Mouse (Mus musculus) stomach, embryonic 15.5 days (tissue): Measurements from ENCODE around the gene Gprc5d. TPM values are rescaled to one million over a fixed set of nuclear protein-coding genes. Genes with fewer than 3 reads are reported as not detected.

Experiments used
- ATAC-seq: fragments of 200-750 bp; cut with Nextera tagmentation; 2 replicates; pipeline ENCODE4 v1.8.0; 2017; ENCODE audit warnings: low read depth, moderate number of reproducible peaks, moderate TSS enrichment; ENCODE audit not compliant: insufficient read depth, low FRiP score
- H3K27ac ChIP-seq: fragments of 300-500 bp; sonication (generic); 2 replicates; pipeline ENCODE4 v1.5.1; 2015; ENCODE audit warnings: mild to moderate bottlenecking, inconsistent platforms
- H3K27me3 ChIP-seq: fragments of 300-500 bp; sonication (generic); replicated peaks from 2 replicates; pipeline ENCODE4 v1.6.1; 2015; ENCODE audit warnings: inconsistent platforms
- H3K36me3 ChIP-seq: fragments of 300-500 bp; sonication (generic); 2 replicates; pipeline ENCODE4 v1.6.1; 2015; ENCODE audit warnings: inconsistent platforms
- H3K4me1 ChIP-seq: fragments of 300-500 bp; sonication (generic); 2 replicates; pipeline ENCODE4 v1.6.1; 2015; ENCODE audit warnings: inconsistent platforms
- H3K4me2 ChIP-seq: fragments of 300-500 bp; sonication (generic); 2 replicates; pipeline ENCODE4 v1.6.1; 2015; ENCODE audit warnings: mild to moderate bottlenecking, inconsistent platforms
- H3K4me3 ChIP-seq: fragments of 300-500 bp; sonication (generic); replicated peaks from 2 replicates; pipeline ENCODE4 v1.5.1; 2015; ENCODE audit warnings: inconsistent platforms
- H3K9ac ChIP-seq: fragments of 300-500 bp; sonication (generic); 2 replicates; pipeline ENCODE4 v1.6.1; 2015; ENCODE audit warnings: inconsistent platforms
- H3K9me3 ChIP-seq: fragments of 300-500 bp; sonication (generic); 2 replicates; pipeline ENCODE4 v1.6.1; 2016; ENCODE audit warnings: inconsistent platforms
- WGBS: fragments of 180-500 bp; shearing (Covaris S2); methylation state at CpG from one replicate; pipeline ENCODE4 v1.1.7; 2015; 5-methylcytosine and 5-hydroxymethylcytosine counted together
- polyA plus RNA-seq: library from polyadenylated mRNA; unstranded; fragments of >200 nt; fragmentation: Nextera tagmentation; extraction: Ambion mirVana; gene quantifications from 2 replicates; pipeline ENCODE4 v1.2.1, GENCODE M21; 2015

The Gprc5d gene
- polyA plus RNA-seq, 1 experiment from 2014 or later, result not detected

DNA sequence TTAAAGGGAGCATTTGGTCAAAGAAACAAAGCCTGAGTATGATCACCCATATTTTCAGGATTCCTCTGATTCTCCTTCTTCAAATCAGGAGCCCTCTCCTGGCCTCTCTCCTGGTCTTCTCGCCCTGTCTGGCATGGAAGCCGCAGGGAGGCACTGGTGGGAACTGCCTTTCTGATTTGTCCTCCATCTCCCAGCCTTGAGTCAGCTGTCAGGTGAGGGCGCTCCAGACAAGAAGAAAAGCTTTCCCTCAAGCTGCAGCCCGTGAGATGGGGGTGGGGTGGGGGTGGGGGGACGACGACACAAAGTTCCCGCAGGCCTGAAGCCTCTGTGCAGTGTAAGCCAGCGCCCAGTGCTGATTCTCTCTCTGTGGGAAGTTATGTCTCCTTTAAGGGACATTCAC, 28.3 kb downstream of the Gprc5d start:
- ATAC-seq, result no peak
- WGBS, result 25% methylated on average over 8 of the region's 8 CpGs
- Histone ChIP-seq H3K27ac (no peak overlapping the region), H3K4me1 (0 out of 2 replicates have a peak, but pooled peaks cover 4% of the 10 kb centered on the region), H3K27me3 (no peaks in the 10 kb centered on the region), H3K9me3 (no peaks in the 10 kb centered on the region), H3K4me3 (no peak overlapping the region), H3K4me2 (no peak overlapping the region), H3K36me3 (no peaks in the 10 kb centered on the region), H3K9ac (no peak overlapping the region)

GRCm38 (mm10) chr6:135087721-135088451, 30.2 kb downstream of the Gprc5d start:
- Histone ChIP-seq H3K9ac (no peak overlapping the region), H3K27ac (no peak overlapping the region), H3K4me2 (peak overlapping the region; percentile 51), H3K4me3 (no peak overlapping the region), H3K4me1 (0 out of 2 replicates have a peak, but pooled peaks cover 4% of the 10 kb centered on the region), H3K9me3 (no peaks in the 10 kb centered on the region), H3K27me3 (no peaks in the 10 kb centered on the region), H3K36me3 (no peaks in the 10 kb centered on the region)
- peak; percentile 64; the same call in 1 of the 2 replicates for ATAC-seq
- WGBS, result 25% methylated on average over 19 of the region's 19 CpGs

DNA sequence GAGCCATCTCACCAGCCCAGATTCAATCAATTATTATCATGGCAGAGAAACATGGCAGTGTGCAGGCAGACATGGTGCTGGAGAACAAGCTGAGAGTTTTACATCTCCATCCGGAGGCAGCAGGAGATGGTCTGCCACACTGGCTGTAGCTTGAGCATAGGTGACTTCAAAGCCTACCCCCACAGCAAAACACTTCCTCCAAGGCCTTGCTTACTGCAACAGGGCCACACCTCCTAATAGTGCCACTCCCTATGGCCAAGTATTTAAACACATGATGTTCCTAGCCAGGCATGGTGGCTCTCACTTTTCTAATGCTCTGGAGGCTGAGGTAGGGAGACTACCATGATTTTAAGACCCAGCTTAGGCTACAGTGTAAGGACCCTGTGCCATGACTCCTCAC, 32.4 kb downstream of the Gprc5d start:
- H3K36me3 ChIP-seq, result no peaks in the 10 kb centered on the region
- no peak overlapping the region for H3K9ac ChIP-seq
- H3K4me3 ChIP-seq, result no peak overlapping the region
- H3K4me1 ChIP-seq, result 0 out of 2 replicates have a peak, but pooled peaks cover 4% of the 10 kb centered on the region
- ATAC-seq, result no peak
- no peaks in the 10 kb centered on the region for H3K27me3 ChIP-seq
- whole genome bisulfite sequencing, result 97% methylated on average over 1 of the region's 1 CpGs
- no peaks in the 10 kb centered on the region for H3K9me3 ChIP-seq
- H3K27ac ChIP-seq, result no peak overlapping the region
- no peak overlapping the region for H3K4me2 ChIP-seq

DNA sequence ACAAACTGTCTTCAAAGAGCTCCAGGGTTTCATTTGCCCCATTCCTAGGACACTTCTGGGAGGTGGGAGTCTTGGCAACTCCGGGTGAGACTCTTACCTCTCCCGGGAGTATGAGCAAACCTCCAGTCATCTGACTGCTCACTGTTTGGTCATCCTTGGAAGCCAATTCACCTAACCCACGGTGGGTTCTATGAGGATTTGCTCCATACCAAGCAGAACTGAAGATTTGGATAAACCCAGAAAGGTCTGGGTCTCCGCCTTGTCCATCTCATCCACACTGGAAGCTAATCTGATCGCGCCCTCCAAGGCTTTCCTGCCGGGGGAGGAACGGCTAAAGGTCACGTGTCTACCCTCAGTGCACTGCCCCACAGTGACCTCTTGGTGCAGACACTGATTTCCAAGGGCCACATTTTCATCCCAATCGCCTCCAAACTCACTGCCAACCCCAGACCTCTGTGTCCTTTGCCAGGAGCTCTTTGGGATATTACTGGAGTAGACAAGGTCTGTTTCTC, 34.0 kb downstream of the Gprc5d start:
- Histone ChIP-seq H3K36me3 (no peaks in the 10 kb centered on the region; the same call in 1 of the 2 replicates), H3K4me2 (no peak overlapping the region), H3K27ac (no peak overlapping the region), H3K9ac (no peak overlapping the region), H3K27me3 (no peaks in the 10 kb centered on the region), H3K4me3 (no peak overlapping the region), H3K9me3 (no peaks in the 10 kb centered on the region), H3K4me1 (0 out of 2 replicates have a peak, but pooled peaks cover 4% of the 10 kb centered on the region)
- WGBS, result 69% methylated on average over 10 of the region's 10 CpGs
- ATAC-seq, result no peak

- Histone ChIP-seq H3K9me3 (no peaks in the 10 kb centered on the region), H3K4me2 (no peak overlapping the region), H3K4me3 (no peak overlapping the region), H3K9ac (no peak overlapping the region), H3K27me3 (no peaks in the 10 kb centered on the region), H3K4me1 (no peaks in the 10 kb centered on the region), H3K36me3 (peaks cover 3% of the 10 kb centered on the region; the same call in 1 of the 2 replicates), H3K27ac (no peak overlapping the region)
- WGBS, result 41% methylated on average over 12 of the region's 12 CpGs
- no peak for ATAC-seq
Observed at GRCm38 (mm10) chr6:135078420-135078819, 39.7 kb downstream of the Gprc5d start.

GRCm38 (mm10) chr6:135076202-135076601, 41.9 kb downstream of the Gprc5d start:
- no peak overlapping the region for H3K4me2 ChIP-seq
- ATAC-seq, result no peak
- no peaks in the 10 kb centered on the region for H3K9me3 ChIP-seq

GRCm38 (mm10) chr6:135074405-135074947, 43.6 kb downstream of the Gprc5d start:
- no peak overlapping the region for H3K4me3 ChIP-seq
- H3K27me3 ChIP-seq, result no peaks in the 10 kb centered on the region
- no peak for ATAC-seq
- 55% methylated on average over 6 of the region's 6 CpGs for WGBS
- no peaks in the 10 kb centered on the region for H3K4me1 ChIP-seq
- H3K9me3 ChIP-seq, result no peaks in the 10 kb centered on the region
- peaks cover 3% of the 10 kb centered on the region; the same call in 1 of the 2 replicates for H3K36me3 ChIP-seq
- no peak overlapping the region for H3K4me2 ChIP-seq
- H3K27ac ChIP-seq, result no peak overlapping the region
- no peak overlapping the region for H3K9ac ChIP-seq

More at GRCm38 (mm10) chr6:135076202-135076601, 41.9 kb downstream of the Gprc5d start:
- WGBS, result 54% methylated on average over 3 of the region's 3 CpGs
- no peaks in the 10 kb centered on the region for H3K4me1 ChIP-seq
- H3K27me3 ChIP-seq, result no peaks in the 10 kb centered on the region
- no peak overlapping the region for H3K9ac ChIP-seq
- no peak overlapping the region for H3K4me3 ChIP-seq
- H3K27ac ChIP-seq, result no peak overlapping the region
- H3K36me3 ChIP-seq, result peaks cover 3% of the 10 kb centered on the region; the same call in 1 of the 2 replicates

DNA sequence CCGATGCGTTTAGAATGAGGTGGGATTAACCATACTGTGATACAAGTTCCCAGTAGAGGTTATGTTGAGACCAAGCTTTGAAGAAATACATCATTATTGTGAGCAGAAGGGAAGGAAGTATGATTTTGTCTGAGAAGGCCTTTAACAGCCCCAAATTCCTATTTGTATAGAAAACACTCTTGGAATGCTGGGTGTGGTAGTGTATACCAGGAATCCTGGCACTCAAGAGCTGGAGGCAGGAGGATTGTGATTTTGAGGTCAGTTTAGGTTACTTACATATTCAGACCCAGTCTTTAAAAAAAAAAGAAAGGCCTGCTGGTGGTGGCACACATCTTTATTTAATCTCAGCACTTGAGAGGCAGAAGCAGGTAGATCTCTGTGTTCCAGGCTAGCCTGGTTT, 47.7 kb downstream of the Gprc5d start:
- H3K4me2 ChIP-seq, result no peak overlapping the region
- H3K9ac ChIP-seq, result no peak overlapping the region
- no peaks in the 10 kb centered on the region for H3K36me3 ChIP-seq
- no peak overlapping the region for H3K4me3 ChIP-seq
- peaks cover 8% of the 10 kb centered on the region; the same call in 1 of the 2 replicates for H3K4me1 ChIP-seq
- no peaks in the 10 kb centered on the region for H3K9me3 ChIP-seq
- no peak for ATAC-seq
- H3K27me3 ChIP-seq, result no peaks in the 10 kb centered on the region
- 57% methylated on average over 2 of the region's 2 CpGs for WGBS
- no peak overlapping the region for H3K27ac ChIP-seq

DNA sequence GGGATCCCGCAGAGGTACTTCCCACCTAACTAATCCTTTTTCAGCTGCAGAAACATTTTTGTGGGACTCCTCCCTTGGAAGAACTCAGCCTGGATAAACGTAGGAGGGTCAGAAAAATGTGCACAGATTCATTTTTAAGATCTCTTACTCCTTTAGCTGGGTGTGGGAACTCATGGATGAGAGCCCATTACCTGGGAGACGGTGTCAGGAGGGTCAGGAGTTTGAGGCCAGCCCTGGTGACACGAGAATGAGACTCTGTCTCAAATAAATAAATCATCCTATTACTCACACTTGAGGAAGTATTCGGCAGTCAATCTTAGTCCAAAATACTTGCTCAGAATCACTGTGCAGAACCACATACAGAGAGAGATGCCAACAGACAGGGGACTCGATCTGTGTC, 48.2 kb downstream of the Gprc5d start:
- Histone ChIP-seq H3K27me3 (no peaks in the 10 kb centered on the region), H3K4me1 (peaks cover 12% of the 10 kb centered on the region), H3K4me3 (no peak overlapping the region), H3K27ac (no peak overlapping the region), H3K9me3 (no peaks in the 10 kb centered on the region), H3K4me2 (no peak overlapping the region), H3K9ac (no peak overlapping the region), H3K36me3 (no peaks in the 10 kb centered on the region)
- WGBS, result 56% methylated on average over 6 of the region's 6 CpGs
- ATAC-seq, result no peak

- ATAC-seq, result no peak
- WGBS, result 63% methylated on average over 5 of the region's 5 CpGs
- H3K9me3 ChIP-seq, result no peaks in the 10 kb centered on the region
- no peak overlapping the region for H3K27ac ChIP-seq
- no peak overlapping the region for H3K4me3 ChIP-seq
- H3K9ac ChIP-seq, result no peak overlapping the region
- peaks cover 12% of the 10 kb centered on the region for H3K4me1 ChIP-seq
- H3K36me3 ChIP-seq, result no peaks in the 10 kb centered on the region
- H3K27me3 ChIP-seq, result no peaks in the 10 kb centered on the region
- H3K4me2 ChIP-seq, result no peak overlapping the region
Observed at GRCm38 (mm10) chr6:135068221-135068620, 49.9 kb downstream of the Gprc5d start.

- WGBS, result 42% methylated on average over 6 of the region's 6 CpGs
- H3K36me3 ChIP-seq, result no peaks in the 10 kb centered on the region
- H3K4me2 ChIP-seq, result peak overlapping the region; percentile 70
- H3K4me3 ChIP-seq, result peak overlapping the region; percentile 48
- no peaks in the 10 kb centered on the region for H3K27me3 ChIP-seq
- no peaks in the 10 kb centered on the region for H3K9me3 ChIP-seq
- no peak overlapping the region for H3K27ac ChIP-seq
- no peak overlapping the region for H3K9ac ChIP-seq
- H3K4me1 ChIP-seq, result peaks cover 12% of the 10 kb centered on the region
- ATAC-seq, result no peak
Observed at GRCm38 (mm10) chr6:135066795-135067445, 51.2 kb downstream of the Gprc5d start.
